Mouse (Mus musculus) brain, embryonic 14.5 days (tissue): ENCODE measurements at regions not wholly inside any gene's neighbourhood (a gene's known extent, or its start where the extent isn't known, plus 50 kb on each side); places are given as distances from the start of the nearest gene placed in this dataset.

ENCODE experiments used
- CTCF ChIP-seq: fragments of 200-500 bp; IDR thresholded peaks from 2 replicates; pipeline ENCODE4 v1.5.1; 2012; ENCODE audit warnings: inconsistent platforms, mild to moderate bottlenecking, moderate library complexity, borderline replicate concordance; ENCODE audit not compliant: insufficient read depth, insufficient read length; ENCODE audit errors: extremely low read depth
- POLR2A ChIP-seq: fragments of 200-500 bp; IDR thresholded peaks from 2 replicates; pipeline ENCODE4 v1.6.1; 2012; ENCODE audit warnings: mild to moderate bottlenecking, inconsistent platforms, borderline replicate concordance; ENCODE audit not compliant: poor library complexity, insufficient read depth, insufficient read length, severe bottlenecking; ENCODE audit errors: extremely low read depth

- no peak for TF ChIP-seq CTCF
- no peak for TF ChIP-seq POLR2A
These were observed 267.7 kb upstream of the Ubash3b start for GRCm38 (mm10) chr9:41429236-41429635.
